Mouse (Mus musculus) embryonic fibroblast, embryonic 13.5 days (primary cell): ENCODE results near the gene Gga1.

Experiments used
- CTCF ChIP-seq: IDR thresholded peaks from 2 replicates; pipeline ENCODE4 v1.5.1; 2011; ENCODE audit warnings: mild to moderate bottlenecking, control low read depth, low read length, moderate library complexity, borderline replicate concordance; ENCODE audit not compliant: insufficient read depth
- POLR2A ChIP-seq: IDR thresholded peaks from 2 replicates; pipeline ENCODE4 v1.6.1; 2011; ENCODE audit warnings: low read depth, mild to moderate bottlenecking, control low read depth, low read length, moderate library complexity

- TF ChIP-seq CTCF (no peak), POLR2A (no peak)
Observed at GRCm38 (mm10) chr15:78843581-78844469, 33.2 kb upstream of the Gga1 start.
